Mouse (Mus musculus): Measurements from ENCODE around the gene Hoxc8. TPM values are rescaled to one million over a fixed set of nuclear protein-coding genes. Genes with fewer than 3 reads are reported as not detected.

The Hoxc8 gene
- total and polyA plus RNA-seq, 3 experiments = 0.31 to 1.7 TPM; not detected in 1

- no peak overlapping the region for H3K27ac ChIP-seq (ENCODE audit: control insufficient read depth, low read depth, low read length)
- H3K9me3 ChIP-seq (replicated peaks; ENCODE audit: insufficient read depth, low read length) = no peaks in the 10 kb centered on the region
- DNase-seq (ENCODE audit: low read depth, low spot score) = no peak
- H3K36me3 ChIP-seq (ENCODE audit: control insufficient read depth in 1 of 2, insufficient read depth in 2 of 2, low read length in 2 of 2) = peaks cover 0 to 11% of the 10 kb centered on the region in 2 experiments; a peak in 1 of 4 replicates
- H3K9ac ChIP-seq (ENCODE audit: control insufficient read depth, low read depth, low read length, poor library complexity, severe bottlenecking) = no peak overlapping the region
- no peaks in the 10 kb centered on the region for H3K27me3 ChIP-seq (ENCODE audit: control insufficient read depth in 1 of 2, insufficient read depth in 2 of 2, low read length in 2 of 2)
- H3K79me2 ChIP-seq (ENCODE audit: control insufficient read depth, insufficient read depth, low read length, poor library complexity) = no peaks in the 10 kb centered on the region
- 0 out of 4 replicates have a peak, but pooled peaks cover 0 to 10% of the 10 kb centered on the region in 2 experiments for H3K4me1 ChIP-seq (ENCODE audit: control insufficient read depth in 1 of 2, insufficient read depth in 2 of 2, low read length in 2 of 2)
- no peak for TF ChIP-seq RAD21 (IDR thresholded peaks at IDR 0.05; ENCODE audit: low read depth, low read length)
- no peak for TF ChIP-seq MAZ (IDR thresholded peaks at IDR 0.05; ENCODE audit: low read depth, low read length)
- TF ChIP-seq TAL1 (IDR thresholded peaks at IDR 0.05; ENCODE audit: low read length) = no peak
- TF ChIP-seq NRF1 (IDR thresholded peaks at IDR 0.05; ENCODE audit: insufficient read depth, low read depth, low read length, poor library complexity, severe bottlenecking) = no peak
- TF ChIP-seq MXI1 (IDR thresholded peaks at IDR 0.05; ENCODE audit: low read depth, low read length) = no peak
- H3K4me3 ChIP-seq (ENCODE audit: control insufficient read depth in 1 of 2, insufficient read depth in 1 of 2, low read depth in 2 of 2, low read length in 2 of 2) = no peak overlapping the region
These were observed 1.8 kb downstream of the Hoxc8 start for GRCm38 (mm10) chr15:102992206-102992605.

- no peak for DNase-seq (ENCODE audit: low read depth, low spot score)
- no peaks in the 10 kb centered on the region for H3K9me3 ChIP-seq (replicated peaks; ENCODE audit: insufficient read depth, low read length)
- no peak overlapping the region for H3K4me3 ChIP-seq (ENCODE audit: control insufficient read depth in 1 of 2, insufficient read depth in 1 of 2, low read depth in 2 of 2, low read length in 2 of 2)
- H3K27me3 ChIP-seq (ENCODE audit: control insufficient read depth in 1 of 2, insufficient read depth in 2 of 2, low read length in 2 of 2) = no peaks in the 10 kb centered on the region
- no peaks in the 10 kb centered on the region; the same call in 1 of the 2 replicates for H3K79me2 ChIP-seq (ENCODE audit: control insufficient read depth, insufficient read depth, low read length, poor library complexity)
- no peak overlapping the region for H3K9ac ChIP-seq (ENCODE audit: control insufficient read depth, low read depth, low read length, poor library complexity, severe bottlenecking)
- H3K27ac ChIP-seq (ENCODE audit: control insufficient read depth, low read depth, low read length) = no peak overlapping the region
- peaks cover 0 to 9% of the 10 kb centered on the region in 2 experiments; a peak in 1 of 4 replicates for H3K36me3 ChIP-seq (ENCODE audit: control insufficient read depth in 1 of 2, insufficient read depth in 2 of 2, low read length in 2 of 2)
- TF ChIP-seq E2F4 (IDR thresholded peaks at IDR 0.05; ENCODE audit: borderline replicate concordance, low read depth, low read length) (no peak), CHD2 (IDR thresholded peaks at IDR 0.05; ENCODE audit: low read length) (no peak), USF1 (IDR thresholded peaks at IDR 0.05; ENCODE audit: low read depth, low read length) (no peak), GABPA (IDR thresholded peaks at IDR 0.05; ENCODE audit: low read depth, low read length) (no peak), RAD21 (IDR thresholded peaks at IDR 0.05; ENCODE audit: low read depth, low read length) (no peak), MAFK (IDR thresholded peaks at IDR 0.05; ENCODE audit: borderline replicate concordance, low read depth, low read length) (no peak), GATA1 (IDR thresholded peaks at IDR 0.05; ENCODE audit: low read depth, low read length) (no peak), JUND (IDR thresholded peaks at IDR 0.05; ENCODE audit: low read depth, low read length) (no peak), POLR2A (IDR thresholded peaks at IDR 0.05; ENCODE audit: control insufficient read depth in 1 of 2, insufficient read depth in 1 of 2, low read depth in 1 of 2, low read length in 2 of 2, poor library complexity in 1 of 2) (no peak), MAZ (IDR thresholded peaks at IDR 0.05; ENCODE audit: low read depth, low read length) (no peak), TBP (IDR thresholded peaks at IDR 0.05; ENCODE audit: low read depth, low read length) (no peak), SMC3 (IDR thresholded peaks at IDR 0.05; ENCODE audit: low read depth, low read length) (no peak), TAL1 (IDR thresholded peaks at IDR 0.05; ENCODE audit: low read length) (no peak)
- peaks cover 0 to 9% of the 10 kb centered on the region in 2 experiments; a peak in 1 of 4 replicates for H3K4me1 ChIP-seq (ENCODE audit: control insufficient read depth in 1 of 2, insufficient read depth in 2 of 2, low read length in 2 of 2)
These were observed 2.5 kb downstream of the Hoxc8 start for GRCm38 (mm10) chr15:102992863-102993262.

GRCm38 (mm10) chr15:102996548-102996947, 6.1 kb downstream of the Hoxc8 start:
- Histone ChIP-seq H3K27ac (ENCODE audit: control insufficient read depth, low read depth, low read length) (no peak overlapping the region), H3K9me3 (replicated peaks; ENCODE audit: insufficient read depth, low read length) (no peaks in the 10 kb centered on the region), H3K4me3 (ENCODE audit: control insufficient read depth in 1 of 2, insufficient read depth in 1 of 2, low read depth in 2 of 2, low read length in 2 of 2) (no peak overlapping the region), H3K4me1 (ENCODE audit: control insufficient read depth in 1 of 2, insufficient read depth in 2 of 2, low read length in 2 of 2) (peaks cover 6 to 16% of the 10 kb centered on the region in 2 experiments; a peak in 3 of 4 replicates), H3K9ac (ENCODE audit: control insufficient read depth, low read depth, low read length, poor library complexity, severe bottlenecking) (peak overlapping the region; percentile 98; the same call in 1 of the 2 replicates), H3K79me2 (ENCODE audit: control insufficient read depth, insufficient read depth, low read length, poor library complexity) (peaks cover 17% of the 10 kb centered on the region), H3K36me3 (ENCODE audit: control insufficient read depth in 1 of 2, insufficient read depth in 2 of 2, low read length in 2 of 2) (peaks cover 0 to 14% of the 10 kb centered on the region in 2 experiments; a peak in 2 of 4 replicates), H3K27me3 (ENCODE audit: control insufficient read depth in 1 of 2, insufficient read depth in 2 of 2, low read length in 2 of 2) (no peaks in the 10 kb centered on the region)
- no peak for DNase-seq (ENCODE audit: low read depth, low spot score)
- no peak for TF ChIP-seq ZNF384 (IDR thresholded peaks at IDR 0.05; ENCODE audit: low read depth, low read length)
- TF ChIP-seq ZMIZ1 (IDR thresholded peaks at IDR 0.05; ENCODE audit: low read depth, low read length) = no peak
- no peak for TF ChIP-seq CHD2 (IDR thresholded peaks at IDR 0.05; ENCODE audit: low read length)
- TF ChIP-seq BHLHE40 (IDR thresholded peaks at IDR 0.05; ENCODE audit: borderline replicate concordance, low read depth, low read length) = no peak
- no peak for TF ChIP-seq TCF12 (IDR thresholded peaks at IDR 0.05; ENCODE audit: low read depth, low read length)
- no peak for TF ChIP-seq ETS1 (IDR thresholded peaks at IDR 0.05; ENCODE audit: low read depth, low read length)
- TF ChIP-seq POLR2A (IDR thresholded peaks at IDR 0.05; ENCODE audit: control insufficient read depth in 1 of 2, insufficient read depth in 1 of 2, low read depth in 1 of 2, low read length in 2 of 2, poor library complexity in 1 of 2) = no peak
- no peak for TF ChIP-seq GATA1 (IDR thresholded peaks at IDR 0.05; ENCODE audit: low read depth, low read length)
- TF ChIP-seq NRF1 (IDR thresholded peaks at IDR 0.05; ENCODE audit: insufficient read depth, low read depth, low read length, poor library complexity, severe bottlenecking) = no peak
- TF ChIP-seq MAX (IDR thresholded peaks at IDR 0.05; ENCODE audit: low read length) = no peak
- TF ChIP-seq MYB (IDR thresholded peaks at IDR 0.05; ENCODE audit: low read depth, low read length) = no peak
